Mouse (Mus musculus): Measurements from ENCODE around the gene Got2.
"Not testable (repeated sequence)": the region's sequence is repeated elsewhere in the genome, so short reads cannot be mapped to it uniquely, and the experiment has no call there.

Gene Got2

GRCm38 (mm10) chr8:95864851-95865250 is 23.5 kb downstream of the Got2 start:
- not testable (repeated sequence) for DNase-seq

GRCm38 (mm10) chr8:95863761-95864440 is 24.4 kb downstream of the Got2 start:
- DNase-seq, result not testable (repeated sequence)

- no peak for DNase-seq
Measured at GRCm38 (mm10) chr8:95854174-95854573, 34.2 kb downstream of the Got2 start.

GRCm38 (mm10) chr8:95853102-95853843 is 35.1 kb downstream of the Got2 start, which contains the start of gene Slc38a7:
Gene Slc38a7 (minus strand): TSS chr8:95853539.
- peak; percentile 83 for DNase-seq

- DNase-seq, result peak; percentile 43
Measured at GRCm38 (mm10) chr8:95852290-95852689, 36.1 kb downstream of the Got2 start.

- DNase-seq, result no peak
Measured at GRCm38 (mm10) chr8:95850326-95850725, 38.0 kb downstream of the Got2 start.

GRCm38 (mm10) chr8:95848734-95849464 is 39.4 kb downstream of the Got2 start:
- DNase-seq, result no peak

GRCm38 (mm10) chr8:95848061-95848551 is 40.2 kb downstream of the Got2 start:
- no peak for DNase-seq

- DNase-seq, result no peak
Measured at GRCm38 (mm10) chr8:95845026-95845425, 43.3 kb downstream of the Got2 start.

GRCm38 (mm10) chr8:95843968-95844367 is 44.4 kb downstream of the Got2 start:
- DNase-seq, result no peak

- DNase-seq, result no peak
Measured at GRCm38 (mm10) chr8:95841436-95841835, 46.9 kb downstream of the Got2 start.

GRCm38 (mm10) chr8:95839289-95839688 is 49.1 kb downstream of the Got2 start:
- DNase-seq, result no peak

- DNase-seq, result no peak
Measured at GRCm38 (mm10) chr8:95837266-95837665, 51.1 kb downstream of the Got2 start.

- DNase-seq, result no peak
Measured at GRCm38 (mm10) chr8:95835891-95836290, 52.5 kb downstream of the Got2 start.

- DNase-seq, result peak; percentile 10
Measured at GRCm38 (mm10) chr8:95833435-95833984, 54.8 kb downstream of the Got2 start.

- peak; percentile 89 for DNase-seq
Measured at GRCm38 (mm10) chr8:95832603-95833434, 55.5 kb downstream of the Got2 start.

GRCm38 (mm10) chr8:95830144-95830543 is 58.2 kb downstream of the Got2 start:
- no peak for DNase-seq

GRCm38 (mm10) chr8:95825162-95825561 is 63.2 kb downstream of the Got2 start, which contains the start of gene Sap18b:
Gene Sap18b (plus strand): TSS chr8:95825346.
- not testable (repeated sequence) for DNase-seq

GRCm38 (mm10) chr8:95822699-95823098 is 65.6 kb downstream of the Got2 start:
- DNase-seq, result no peak

- DNase-seq, result no peak
Measured at GRCm38 (mm10) chr8:95822096-95822495, 66.3 kb downstream of the Got2 start.

- no peak for DNase-seq
Measured at GRCm38 (mm10) chr8:95821266-95821665, 67.1 kb downstream of the Got2 start.

- DNase-seq, result no peak
Measured at GRCm38 (mm10) chr8:95818211-95818610, 70.1 kb downstream of the Got2 start.
